7 mouse cellular contexts compared by ENCODE assay signal in the genomic region with DNA sequence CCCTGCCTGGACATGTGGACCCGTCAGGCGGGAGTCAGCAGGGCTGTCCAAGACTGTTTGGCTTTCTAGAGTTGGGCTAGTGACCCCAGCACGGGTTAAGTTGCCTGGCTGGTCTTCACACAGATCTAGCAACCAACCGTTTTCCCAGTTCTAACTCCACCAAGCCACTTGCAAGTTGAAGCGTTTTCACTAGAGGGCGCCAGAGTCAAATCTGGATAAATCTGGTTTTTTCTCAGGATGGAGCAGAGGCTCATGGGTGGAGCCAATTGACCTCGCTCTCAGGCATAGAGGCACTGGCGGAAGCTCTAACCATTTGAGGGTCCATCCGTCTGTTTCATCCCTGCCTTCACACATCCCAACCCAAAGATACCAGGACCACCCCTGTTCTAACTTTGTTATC. TPM values are rescaled to one million over a fixed set of nuclear protein-coding genes. Genes with fewer than 3 reads are reported as not detected.
DNase-seq lines count a peak whose midpoint lies in the region; ATAC-seq lines count a peak whose summit lies in the region.

No protein-coding gene starts in this region.

- 47% methylated on average over 9 of the region's 9 CpGs for WGBS in intestine, embryonic 15.5 days
- WGBS in liver, embryonic 15.5 days (ENCODE audit: insufficient replicate concordance) = 19% methylated on average over 9 of the region's 9 CpGs
- 48% methylated on average over 9 of the region's 9 CpGs for WGBS in neural tube, embryonic 15.5 days

- H3K36me3 ChIP-seq in intestine, embryonic 15.5 days = no peaks in the 10 kb centered on the region
- no peaks in the 10 kb centered on the region for H3K36me3 ChIP-seq in liver, embryonic 15.5 days (replicated peaks)
- no peaks in the 10 kb centered on the region for H3K36me3 ChIP-seq in neural tube, embryonic 15.5 days

- no peak overlapping the region for H3K27ac ChIP-seq in intestine, embryonic 15.5 days
- no peak overlapping the region for H3K27ac ChIP-seq in liver, embryonic 15.5 days (replicated peaks)
- H3K27ac ChIP-seq in neural tube, embryonic 15.5 days (replicated peaks) = no peak overlapping the region

- H3K9ac ChIP-seq in intestine, embryonic 15.5 days = no peak overlapping the region
- H3K9ac ChIP-seq in liver, embryonic 15.5 days = no peak overlapping the region
- H3K9ac ChIP-seq in neural tube, embryonic 15.5 days (replicated peaks) = no peak overlapping the region

- no peak overlapping the region for H3K4me3 ChIP-seq in intestine, embryonic 15.5 days (replicated peaks)
- no peak overlapping the region for H3K4me3 ChIP-seq in liver, embryonic 15.5 days (replicated peaks)
- no peak overlapping the region for H3K4me3 ChIP-seq in neural tube, embryonic 15.5 days (replicated peaks)

- DNase-seq in ES-CJ7 (ENCODE audit: low read depth, low spot score) = peak; percentile 91
- DNase-seq in adrenal gland, adult (ENCODE audit: inconsistent age in 2 of 2, low spot score in 1 of 2) = peak; percentile 67 to 91
- DNase-seq in embryo, embryonic 10 days (ENCODE audit: low spot score) = peak; percentile 70
- peak; percentile 39 to 57 for DNase-seq in gastrocnemius, postnatal 36 days

- peak; percentile 32; the same call in 1 of the 2 replicates for ATAC-seq in intestine, embryonic 15.5 days
- ATAC-seq in liver, embryonic 15.5 days (ENCODE audit: insufficient read depth) = 0 out of 2 replicates have a peak, but pooled peaks have one; percentile 13
- ATAC-seq in neural tube, embryonic 15.5 days (ENCODE audit: low FRiP score) = 0 out of 2 replicates have a peak, but pooled peaks have one; percentile 47

- no peak overlapping the region for H3K4me2 ChIP-seq in intestine, embryonic 15.5 days (replicated peaks)
- H3K4me2 ChIP-seq in liver, embryonic 15.5 days = no peak overlapping the region
- H3K4me2 ChIP-seq in neural tube, embryonic 15.5 days = peak overlapping the region; percentile 24

- no peaks in the 10 kb centered on the region for H3K4me1 ChIP-seq in intestine, embryonic 15.5 days (replicated peaks)
- peaks cover 24% of the 10 kb centered on the region for H3K4me1 ChIP-seq in liver, embryonic 15.5 days (replicated peaks)
- H3K4me1 ChIP-seq in neural tube, embryonic 15.5 days = no peaks in the 10 kb centered on the region

- intact Hi-C loops in gastrocnemius, postnatal 36 days (cut with DNase I) = no loop called here

- no peaks in the 10 kb centered on the region for H3K9me3 ChIP-seq in intestine, embryonic 15.5 days
- no peaks in the 10 kb centered on the region for H3K9me3 ChIP-seq in liver, embryonic 15.5 days (replicated peaks)
- H3K9me3 ChIP-seq in neural tube, embryonic 15.5 days (replicated peaks) = no peaks in the 10 kb centered on the region

- no peaks in the 10 kb centered on the region for H3K27me3 ChIP-seq in intestine, embryonic 15.5 days (replicated peaks)
- H3K27me3 ChIP-seq in liver, embryonic 15.5 days = no peaks in the 10 kb centered on the region
- H3K27me3 ChIP-seq in neural tube, embryonic 15.5 days (replicated peaks) = no peaks in the 10 kb centered on the region

RNA-seq across cellular contexts. Expression of a gene that starts 17.6 kb away (rescaled TPM):
- total RNA-seq in gastrocnemius, postnatal 36 days (2021) = 10 to 100 TPM; 13.9 to 17.0 TPM
- not detected in 2 replicates for polyA plus RNA-seq in intestine, embryonic 15.5 days (2015; fragmentation: Nextera tagmentation; extraction: Ambion mirVana)
- not detected in 2 replicates for polyA plus RNA-seq in liver, embryonic 15.5 days (2015; fragmentation: Nextera tagmentation; extraction: Ambion mirVana)
- 1.2 and 1.4 TPM in 2 replicates for polyA plus RNA-seq in neural tube, embryonic 15.5 days (2015; fragmentation: Nextera tagmentation; extraction: Ambion mirVana)

RNA-seq across cellular contexts. Expression of a gene that starts 55.1 kb away (rescaled TPM):
- 100 to 1,000 TPM; 125 to 128 TPM for total RNA-seq in gastrocnemius, postnatal 36 days (2021)
- 206 and 240 TPM in 2 replicates for polyA plus RNA-seq in intestine, embryonic 15.5 days (2015; fragmentation: Nextera tagmentation; extraction: Ambion mirVana)
- polyA plus RNA-seq in liver, embryonic 15.5 days (2015; fragmentation: Nextera tagmentation; extraction: Ambion mirVana) = 57.9 and 63.9 TPM in 2 replicates
- 270 and 299 TPM in 2 replicates for polyA plus RNA-seq in neural tube, embryonic 15.5 days (2015; fragmentation: Nextera tagmentation; extraction: Ambion mirVana)
